Mouse (Mus musculus): ENCODE results near the gene Slfn14.

- TF ChIP-seq CTCF (IDR thresholded peaks at IDR 0.05 in 2 of 3, conservative IDR thresholded peaks at IDR 0.05 in 1 of 3; ENCODE audit: control insufficient read depth in 1 of 3, insufficient read depth in 1 of 3, low read depth in 2 of 3, low read length in 3 of 3, poor library complexity in 1 of 3, severe bottlenecking in 1 of 3) (no peak), POLR2A (IDR thresholded peaks at IDR 0.05; ENCODE audit: control insufficient read depth in 1 of 2, insufficient read depth in 1 of 2, low read depth in 1 of 2, low read length in 2 of 2, poor library complexity in 1 of 2) (peak; percentile 76 to 96; a peak in 3 of 4 replicates), ZNF384 (IDR thresholded peaks at IDR 0.05; ENCODE audit: low read depth, low read length) (peak; percentile 83), GABPA (IDR thresholded peaks at IDR 0.05; ENCODE audit: low read depth, low read length) (no peak), KAT2A (conservative IDR thresholded peaks at IDR 0.05; ENCODE audit: low read depth, low read length) (no peak; the same call in 1 of the 2 replicates), MEF2A (IDR thresholded peaks at IDR 0.05; ENCODE audit: extremely low read depth, insufficient replicate concordance, low read depth, low read length, poor library complexity, severe bottlenecking) (no peak), EP300 (IDR thresholded peaks at IDR 0.05; ENCODE audit: low read depth in 1 of 2, low read length in 2 of 2) (no peak), MAX (IDR thresholded peaks at IDR 0.05; ENCODE audit: low read length) (peak; percentile 97), ZC3H11A (IDR thresholded peaks at IDR 0.05; ENCODE audit: low read depth, low read length) (no peak)
These were observed 5.1 kb upstream of the Slfn14 start for GRCm38 (mm10) chr11:83291375-83292250.
